Mouse (Mus musculus) kidney, adult 2 months (tissue): ENCODE data around the gene Tnip2.

ENCODE experiments used
- CTCF ChIP-seq: fragments of 200-500 bp; conservative IDR thresholded peaks from 2 replicates; pipeline ENCODE4 v1.5.1; 2011; ENCODE audit warnings: low read depth, mild to moderate bottlenecking, control low read depth, low read length, moderate library complexity, mixed read lengths; ENCODE audit not compliant: insufficient read depth, insufficient read length
- POLR2A ChIP-seq: fragments of 200-500 bp; IDR thresholded peaks from one replicate; pipeline ENCODE4 v1.6.1; 2011; ENCODE audit warnings: low read depth, low read length, control low read depth

GRCm38 (mm10) chr5:34458994-34459393, 54.8 kb downstream of the Tnip2 start:
- TF ChIP-seq POLR2A, result no peak
- TF ChIP-seq CTCF, result no peak
